Mouse (Mus musculus) yolk sac, embryonic 10.5 days (tissue): ENCODE results near the gene Aasdh.
"Not testable (repeated sequence)": the region's sequence is repeated elsewhere in the genome, so short reads cannot be mapped to it uniquely, and the experiment has no call there.

Experiments used
- DNase-seq: peaks from one replicate; pipeline ENCODE4 v3.0.0-alpha.2; 2017; ENCODE audit warnings: low spot score

Gene Aasdh

GRCm38 (mm10) chr5:76905405-76906154 is at the start of gene Aasdh:
Gene Aasdh (minus strand): TSS chr5:76905514.
- DNase-seq, result peak; percentile 96

GRCm38 (mm10) chr5:76954271-76954900 is 49.1 kb upstream of the Aasdh start:
- DNase-seq, result no peak

- no peak for DNase-seq
Measured at GRCm38 (mm10) chr5:76953794-76954193, 48.5 kb upstream of the Aasdh start.

GRCm38 (mm10) chr5:76952112-76953040 is 47.1 kb upstream of the Aasdh start:
- DNase-seq, result no peak

- DNase-seq, result peak; percentile 100
Measured at GRCm38 (mm10) chr5:76951106-76952027, 46.1 kb upstream of the Aasdh start, which contains the start of the genes Paics and Ppat. Gene Paics (plus strand): TSS chr5:76951307. Gene Ppat (minus strand): TSS chr5:76951578.

GRCm38 (mm10) chr5:76950343-76951105 is 45.2 kb upstream of the Aasdh start:
- DNase-seq, result no peak

GRCm38 (mm10) chr5:76947758-76948157 is 42.4 kb upstream of the Aasdh start:
- no peak for DNase-seq

GRCm38 (mm10) chr5:76947142-76947541 is 41.8 kb upstream of the Aasdh start:
- DNase-seq, result no peak

- DNase-seq, result no peak
Measured at GRCm38 (mm10) chr5:76945678-76946033, 40.3 kb upstream of the Aasdh start.

GRCm38 (mm10) chr5:76944965-76945677 is 39.8 kb upstream of the Aasdh start:
- DNase-seq, result no peak

GRCm38 (mm10) chr5:76942505-76942904 is 37.2 kb upstream of the Aasdh start:
- DNase-seq, result peak; percentile 32

- no peak for DNase-seq
Measured at GRCm38 (mm10) chr5:76941975-76942374, 36.7 kb upstream of the Aasdh start.

GRCm38 (mm10) chr5:76939717-76940116 is 34.4 kb upstream of the Aasdh start:
- no peak for DNase-seq

- peak; percentile 58 for DNase-seq
Measured at GRCm38 (mm10) chr5:76929180-76929877, 24.0 kb upstream of the Aasdh start.

- no peak for DNase-seq
Measured at GRCm38 (mm10) chr5:76928124-76928832, 23.0 kb upstream of the Aasdh start.

- no peak for DNase-seq
Measured at GRCm38 (mm10) chr5:76924296-76924695, 19.0 kb upstream of the Aasdh start.

GRCm38 (mm10) chr5:76923428-76923827 is 18.1 kb upstream of the Aasdh start:
- no peak for DNase-seq

GRCm38 (mm10) chr5:76922833-76923232 is 17.5 kb upstream of the Aasdh start:
- no peak for DNase-seq

- DNase-seq, result not testable (repeated sequence)
Measured at GRCm38 (mm10) chr5:76912522-76912921, 7.2 kb upstream of the Aasdh start.
